Mouse (Mus musculus): ENCODE measurements around the gene Usp35. TPM values are rescaled to one million over a fixed set of nuclear protein-coding genes. Genes with fewer than 3 reads are reported as not detected.

Usp35 gene
- total and polyA plus RNA-seq, 2 experiments: 1.0 to 1.5 TPM

DNA sequence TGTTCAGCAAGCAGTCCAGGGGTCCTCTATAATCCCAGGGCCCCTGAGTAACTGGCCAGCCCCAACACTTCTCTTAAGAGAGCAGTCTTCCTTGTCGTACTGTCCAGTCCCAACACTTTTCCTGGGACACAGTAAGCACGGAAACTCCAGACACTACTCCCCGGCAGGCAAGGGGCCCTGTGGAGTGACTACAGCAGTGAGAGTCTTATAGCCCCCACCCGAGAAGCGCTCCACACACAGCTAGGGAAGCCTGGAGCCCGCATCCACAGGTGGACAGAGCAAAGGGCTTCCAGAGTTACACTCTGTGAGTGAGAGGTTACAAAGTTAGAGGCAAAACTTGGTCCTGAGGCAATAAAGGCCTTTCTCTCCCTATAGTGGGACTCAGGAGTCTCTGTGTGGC is 17.6 kb upstream of the Usp35 start:
- DNase-seq (ENCODE audit: extremely low read depth, low read depth, low spot score): no peak
- Histone ChIP-seq H3K4me3 (ENCODE audit: insufficient read depth, low read depth, low read length) (no peak overlapping the region), H3K27me3 (ENCODE audit: control insufficient read depth, insufficient read depth, low read length) (no peaks in the 10 kb centered on the region), H3K36me3 (ENCODE audit: control insufficient read depth, insufficient read depth, low read length) (no peaks in the 10 kb centered on the region), H3K79me2 (ENCODE audit: control insufficient read depth, insufficient read depth, low read length) (no peaks in the 10 kb centered on the region), H3K4me1 (ENCODE audit: control insufficient read depth, insufficient read depth, low read length) (no peaks in the 10 kb centered on the region; the same call in 1 of the 2 replicates), H3K9ac (ENCODE audit: low read depth, low read length) (no peak overlapping the region), H3K27ac (replicated peaks; ENCODE audit: insufficient read depth, low read depth, low read length) (no peak overlapping the region)
- 96% methylated on average over 6 of the region's 6 CpGs for WGBS
- TF ChIP-seq CTCF (IDR thresholded peaks at IDR 0.05; ENCODE audit: low read depth, low read length) (no peak), POLR2A (IDR thresholded peaks at IDR 0.05; ENCODE audit: extremely low read depth, insufficient read depth, low read length) (no peak)

DNA sequence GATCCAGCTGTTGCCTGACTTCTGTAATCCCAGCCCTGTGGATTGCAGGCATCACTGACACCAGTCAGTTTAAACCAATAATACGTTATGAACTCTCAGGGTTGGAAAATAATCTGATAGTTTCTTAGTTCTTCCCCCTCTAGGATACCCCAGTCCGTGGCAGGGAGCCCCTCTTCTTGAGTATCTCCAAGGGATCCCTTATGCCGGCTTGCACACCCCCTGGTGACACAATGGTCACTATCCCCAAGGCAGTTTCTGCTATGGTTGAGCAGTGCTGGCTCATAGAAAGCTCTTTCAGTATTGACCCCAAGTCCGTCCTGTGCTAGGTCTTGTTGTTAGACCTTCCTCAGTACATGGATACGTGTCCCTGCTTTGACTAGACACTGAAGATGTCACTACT is 17.0 kb upstream of the Usp35 start:
- Histone ChIP-seq H3K9ac (ENCODE audit: low read depth, low read length) (no peak overlapping the region), H3K4me3 (ENCODE audit: insufficient read depth, low read depth, low read length) (no peak overlapping the region), H3K27me3 (ENCODE audit: control insufficient read depth, insufficient read depth, low read length) (no peaks in the 10 kb centered on the region), H3K36me3 (ENCODE audit: control insufficient read depth, insufficient read depth, low read length) (no peaks in the 10 kb centered on the region), H3K79me2 (ENCODE audit: control insufficient read depth, insufficient read depth, low read length) (no peaks in the 10 kb centered on the region), H3K4me1 (ENCODE audit: control insufficient read depth, insufficient read depth, low read length) (no peaks in the 10 kb centered on the region), H3K27ac (replicated peaks; ENCODE audit: insufficient read depth, low read depth, low read length) (no peak overlapping the region)
- DNase-seq (ENCODE audit: extremely low read depth, low read depth, low spot score): no peak
- TF ChIP-seq CTCF (IDR thresholded peaks at IDR 0.05; ENCODE audit: low read depth, low read length) (no peak), POLR2A (IDR thresholded peaks at IDR 0.05; ENCODE audit: extremely low read depth, insufficient read depth, low read length) (no peak)
- 93% methylated on average over 5 of the region's 5 CpGs for WGBS

- TF ChIP-seq POLR2A (IDR thresholded peaks at IDR 0.05; ENCODE audit: extremely low read depth, insufficient read depth, low read length) (no peak), CTCF (IDR thresholded peaks at IDR 0.05; ENCODE audit: low read depth, low read length) (no peak)
- DNase-seq (ENCODE audit: extremely low read depth, low read depth, low spot score): no peak
- no peaks in the 10 kb centered on the region for H3K4me1 ChIP-seq (ENCODE audit: control insufficient read depth, insufficient read depth, low read length)
- no peaks in the 10 kb centered on the region for H3K79me2 ChIP-seq (ENCODE audit: control insufficient read depth, insufficient read depth, low read length)
- no peak overlapping the region for H3K9ac ChIP-seq (ENCODE audit: low read depth, low read length)
- WGBS: 92% methylated on average over 3 of the region's 3 CpGs
- no peaks in the 10 kb centered on the region for H3K27me3 ChIP-seq (ENCODE audit: control insufficient read depth, insufficient read depth, low read length)
- H3K36me3 ChIP-seq (ENCODE audit: control insufficient read depth, insufficient read depth, low read length): no peaks in the 10 kb centered on the region
- no peak overlapping the region for H3K4me3 ChIP-seq (ENCODE audit: insufficient read depth, low read depth, low read length)
- no peak overlapping the region for H3K27ac ChIP-seq (replicated peaks; ENCODE audit: insufficient read depth, low read depth, low read length)
Measured at GRCm38 (mm10) chr7:97348318-97348717, 16.5 kb upstream of the Usp35 start.

- Histone ChIP-seq H3K36me3 (ENCODE audit: control insufficient read depth, insufficient read depth, low read length) (no peaks in the 10 kb centered on the region), H3K4me3 (ENCODE audit: insufficient read depth, low read depth, low read length) (no peak overlapping the region), H3K9ac (ENCODE audit: low read depth, low read length) (no peak overlapping the region), H3K27me3 (ENCODE audit: control insufficient read depth, insufficient read depth, low read length) (no peaks in the 10 kb centered on the region), H3K4me1 (ENCODE audit: control insufficient read depth, insufficient read depth, low read length) (no peaks in the 10 kb centered on the region), H3K27ac (replicated peaks; ENCODE audit: insufficient read depth, low read depth, low read length) (no peak overlapping the region), H3K79me2 (ENCODE audit: control insufficient read depth, insufficient read depth, low read length) (no peaks in the 10 kb centered on the region)
- TF ChIP-seq CTCF (IDR thresholded peaks at IDR 0.05; ENCODE audit: low read depth, low read length): no peak
- no peak for TF ChIP-seq POLR2A (IDR thresholded peaks at IDR 0.05; ENCODE audit: extremely low read depth, insufficient read depth, low read length)
- WGBS: 99% methylated on average over 15 of the region's 15 CpGs
- no peak for DNase-seq (ENCODE audit: extremely low read depth, low read depth, low spot score)
Measured at GRCm38 (mm10) chr7:97347464-97347863, 15.6 kb upstream of the Usp35 start.

DNA sequence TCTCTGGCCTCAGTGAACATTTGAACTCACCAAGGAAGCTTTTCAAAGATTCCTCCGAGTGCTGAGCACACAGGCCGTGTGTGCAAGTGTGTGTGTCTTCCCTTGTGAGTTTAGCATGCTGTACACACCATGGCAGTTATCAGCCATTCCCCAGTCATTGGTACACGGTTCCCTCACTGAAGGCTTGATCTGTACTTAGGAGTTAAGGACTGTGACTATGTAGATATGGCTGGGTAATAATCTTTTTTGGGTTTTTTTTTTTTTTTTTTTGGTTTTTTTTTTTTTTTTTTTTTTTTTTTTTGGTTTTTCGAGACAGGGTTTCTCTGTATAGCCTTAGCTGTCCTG is 15.0 kb upstream of the Usp35 start:
- WGBS: 87% methylated on average over 4 of the region's 4 CpGs
- no peak overlapping the region for H3K9ac ChIP-seq (ENCODE audit: low read depth, low read length)

GRCm38 (mm10) chr7:97346111-97346821 is 14.4 kb upstream of the Usp35 start:
- H3K27ac ChIP-seq (replicated peaks; ENCODE audit: insufficient read depth, low read depth, low read length): no peak overlapping the region
- H3K9ac ChIP-seq (ENCODE audit: low read depth, low read length): no peak overlapping the region
- H3K79me2 ChIP-seq (ENCODE audit: control insufficient read depth, insufficient read depth, low read length): no peaks in the 10 kb centered on the region
- DNase-seq (ENCODE audit: extremely low read depth, low read depth, low spot score): no peak
- no peak for TF ChIP-seq POLR2A (IDR thresholded peaks at IDR 0.05; ENCODE audit: extremely low read depth, insufficient read depth, low read length)
- TF ChIP-seq CTCF (IDR thresholded peaks at IDR 0.05; ENCODE audit: low read depth, low read length): no peak
- no peaks in the 10 kb centered on the region for H3K27me3 ChIP-seq (ENCODE audit: control insufficient read depth, insufficient read depth, low read length)
- H3K4me3 ChIP-seq (ENCODE audit: insufficient read depth, low read depth, low read length): no peak overlapping the region
- H3K4me1 ChIP-seq (ENCODE audit: control insufficient read depth, insufficient read depth, low read length): 0 out of 2 replicates have a peak, but pooled peaks cover under 1% of the 10 kb centered on the region
- no peaks in the 10 kb centered on the region for H3K36me3 ChIP-seq (ENCODE audit: control insufficient read depth, insufficient read depth, low read length)
- 80% methylated on average over 9 of the region's 9 CpGs for WGBS

More for the DNA sequence above, 15.0 kb upstream of the Usp35 start:
- H3K4me1 ChIP-seq (ENCODE audit: control insufficient read depth, insufficient read depth, low read length): no peaks in the 10 kb centered on the region
- H3K79me2 ChIP-seq (ENCODE audit: control insufficient read depth, insufficient read depth, low read length): no peaks in the 10 kb centered on the region
- H3K36me3 ChIP-seq (ENCODE audit: control insufficient read depth, insufficient read depth, low read length): no peaks in the 10 kb centered on the region
- no peak for TF ChIP-seq POLR2A (IDR thresholded peaks at IDR 0.05; ENCODE audit: extremely low read depth, insufficient read depth, low read length)
- no peak for TF ChIP-seq CTCF (IDR thresholded peaks at IDR 0.05; ENCODE audit: low read depth, low read length)
- no peak overlapping the region for H3K4me3 ChIP-seq (ENCODE audit: insufficient read depth, low read depth, low read length)
- DNase-seq (ENCODE audit: extremely low read depth, low read depth, low spot score): no peak
- H3K27ac ChIP-seq (replicated peaks; ENCODE audit: insufficient read depth, low read depth, low read length): no peak overlapping the region
- no peaks in the 10 kb centered on the region for H3K27me3 ChIP-seq (ENCODE audit: control insufficient read depth, insufficient read depth, low read length)

Data from liver, adult 2 months (tissue).